Mouse (Mus musculus) lung, embryonic 16.5 days (tissue): ENCODE results near the gene Pamr1. TPM values are rescaled to one million over a fixed set of nuclear protein-coding genes. Genes with fewer than 3 reads are reported as not detected.

ENCODE experiments used
- ATAC-seq: fragments of 200-750 bp; cut with Nextera tagmentation; 2 replicates; pipeline ENCODE4 v1.8.0; 2017; ENCODE audit warnings: low read depth, mild to moderate bottlenecking, moderate library complexity
- H3K27ac ChIP-seq: fragments of 300-500 bp; sonication (generic); 2 replicates; pipeline ENCODE4 v1.5.1; 2014; ENCODE audit warnings: mild to moderate bottlenecking, control low read depth, low read length
- H3K27me3 ChIP-seq: fragments of 300-500 bp; sonication (generic); 2 replicates; pipeline ENCODE4 v1.6.1; 2014; ENCODE audit warnings: low read depth, low read length, mixed read lengths; ENCODE audit not compliant: control insufficient read depth, insufficient read depth
- H3K36me3 ChIP-seq: fragments of 300-500 bp; sonication (generic); 2 replicates; pipeline ENCODE4 v1.6.1; 2014; ENCODE audit warnings: low read length; ENCODE audit not compliant: control insufficient read depth, insufficient read depth
- H3K4me1 ChIP-seq: fragments of 300-500 bp; sonication (generic); replicated peaks from 2 replicates; pipeline ENCODE4 v1.6.1; 2014; ENCODE audit warnings: low read length, mixed read lengths; ENCODE audit not compliant: control insufficient read depth, insufficient read depth
- H3K4me2 ChIP-seq: fragments of 300-500 bp; sonication (generic); 2 replicates; pipeline ENCODE4 v1.6.1; 2014; ENCODE audit warnings: low read depth, low read length, control low read depth
- H3K4me3 ChIP-seq: fragments of 300-500 bp; sonication (generic); 2 replicates; pipeline ENCODE4 v1.5.1; 2014; ENCODE audit warnings: mild to moderate bottlenecking, low read length, control low read depth
- H3K9ac ChIP-seq: fragments of 300-500 bp; sonication (generic); 2 replicates; pipeline ENCODE4 v1.6.1; 2014; ENCODE audit warnings: low read length, control low read depth
- H3K9me3 ChIP-seq: fragments of 300-500 bp; sonication (generic); 2 replicates; pipeline ENCODE4 v1.6.1; 2016; ENCODE audit warnings: low read length; ENCODE audit not compliant: control insufficient read depth
- WGBS: fragments of 180-500 bp; shearing (Covaris S2); extraction: QIAGEN DNeasy Blood & Tissue Kit; methylation state at CpG from one replicate; pipeline ENCODE4 v1.1.7; 2014; 5-methylcytosine and 5-hydroxymethylcytosine counted together
- polyA plus RNA-seq: library from polyadenylated mRNA; unstranded; fragments of >200 nt; fragmentation: Nextera tagmentation; extraction: Ambion mirVana; gene quantifications from 2 replicates; pipeline ENCODE4 v1.2.1, GENCODE M21; 2015

Gene Pamr1
- polyA plus RNA-seq, 1 experiment from 2014 or later: 19.5 TPM

- no peak for ATAC-seq
- no peaks in the 10 kb centered on the region for H3K4me1 ChIP-seq
- no peak overlapping the region for H3K27ac ChIP-seq
- no peaks in the 10 kb centered on the region for H3K27me3 ChIP-seq
- no peak overlapping the region for H3K4me2 ChIP-seq
- 82% methylated on average over 1 of the region's 1 CpGs for WGBS
- H3K4me3 ChIP-seq: no peak overlapping the region
- no peak overlapping the region for H3K9ac ChIP-seq
- no peaks in the 10 kb centered on the region for H3K9me3 ChIP-seq
- H3K36me3 ChIP-seq: no peaks in the 10 kb centered on the region
Measured at GRCm38 (mm10) chr2:102624538-102624937, 74.7 kb downstream of the Pamr1 start.

GRCm38 (mm10) chr2:102632361-102632760 is 82.5 kb downstream of the Pamr1 start:
- Histone ChIP-seq H3K4me2 (no peak overlapping the region), H3K27ac (no peak overlapping the region), H3K27me3 (no peaks in the 10 kb centered on the region), H3K9ac (no peak overlapping the region), H3K36me3 (no peaks in the 10 kb centered on the region), H3K4me1 (no peaks in the 10 kb centered on the region), H3K9me3 (no peaks in the 10 kb centered on the region), H3K4me3 (no peak overlapping the region)
- WGBS: 71% methylated on average over 4 of the region's 4 CpGs
- no peak for ATAC-seq

GRCm38 (mm10) chr2:102634010-102634409 is 84.2 kb downstream of the Pamr1 start:
- Histone ChIP-seq H3K9me3 (no peaks in the 10 kb centered on the region), H3K4me2 (no peak overlapping the region), H3K4me3 (no peak overlapping the region), H3K27me3 (no peaks in the 10 kb centered on the region), H3K27ac (no peak overlapping the region), H3K9ac (no peak overlapping the region), H3K36me3 (no peaks in the 10 kb centered on the region), H3K4me1 (no peaks in the 10 kb centered on the region)
- 85% methylated on average over 1 of the region's 1 CpGs for WGBS
- ATAC-seq: no peak

GRCm38 (mm10) chr2:102635523-102636060 is 85.8 kb downstream of the Pamr1 start:
- Histone ChIP-seq H3K36me3 (no peaks in the 10 kb centered on the region), H3K9ac (no peak overlapping the region), H3K4me1 (no peaks in the 10 kb centered on the region), H3K27me3 (no peaks in the 10 kb centered on the region), H3K4me3 (no peak overlapping the region), H3K9me3 (no peaks in the 10 kb centered on the region), H3K4me2 (no peak overlapping the region), H3K27ac (no peak overlapping the region)
- 55% methylated on average over 3 of the region's 3 CpGs for WGBS
- peak; percentile 28; the same call in 1 of the 2 replicates for ATAC-seq

- 86% methylated on average over 7 of the region's 7 CpGs for WGBS
- ATAC-seq: no peak
- Histone ChIP-seq H3K4me2 (no peak overlapping the region), H3K9me3 (no peaks in the 10 kb centered on the region), H3K36me3 (no peaks in the 10 kb centered on the region), H3K9ac (no peak overlapping the region), H3K4me1 (no peaks in the 10 kb centered on the region), H3K4me3 (no peak overlapping the region), H3K27me3 (no peaks in the 10 kb centered on the region), H3K27ac (no peak overlapping the region)
Measured at GRCm38 (mm10) chr2:102636116-102636600, 86.3 kb downstream of the Pamr1 start.

GRCm38 (mm10) chr2:102638140-102638539 is 88.3 kb downstream of the Pamr1 start:
- H3K27me3 ChIP-seq: no peaks in the 10 kb centered on the region
- H3K4me1 ChIP-seq: no peaks in the 10 kb centered on the region
- H3K36me3 ChIP-seq: no peaks in the 10 kb centered on the region
- no peak overlapping the region for H3K9ac ChIP-seq
- no peak overlapping the region for H3K4me2 ChIP-seq
- no peaks in the 10 kb centered on the region for H3K9me3 ChIP-seq
- ATAC-seq: no peak
- WGBS: 65% methylated on average over 5 of the region's 5 CpGs
- H3K27ac ChIP-seq: no peak overlapping the region
- H3K4me3 ChIP-seq: no peak overlapping the region

GRCm38 (mm10) chr2:102638690-102639089 is 88.9 kb downstream of the Pamr1 start:
- Histone ChIP-seq H3K4me1 (no peaks in the 10 kb centered on the region), H3K27ac (no peak overlapping the region), H3K4me2 (no peak overlapping the region), H3K27me3 (no peaks in the 10 kb centered on the region), H3K9me3 (no peaks in the 10 kb centered on the region), H3K36me3 (no peaks in the 10 kb centered on the region), H3K4me3 (no peak overlapping the region), H3K9ac (no peak overlapping the region)
- WGBS: 14% methylated on average over 2 of the region's 2 CpGs
- ATAC-seq: no peak

- H3K4me3 ChIP-seq: no peak overlapping the region
- H3K27me3 ChIP-seq: no peaks in the 10 kb centered on the region
- H3K9me3 ChIP-seq: no peaks in the 10 kb centered on the region
- no peak for ATAC-seq
- no peak overlapping the region for H3K4me2 ChIP-seq
- no peak overlapping the region for H3K9ac ChIP-seq
- H3K27ac ChIP-seq: no peak overlapping the region
- WGBS: 73% methylated on average over 10 of the region's 10 CpGs
- H3K4me1 ChIP-seq: no peaks in the 10 kb centered on the region
- no peaks in the 10 kb centered on the region for H3K36me3 ChIP-seq
Measured at GRCm38 (mm10) chr2:102648845-102649500, 99.2 kb downstream of the Pamr1 start.

- Histone ChIP-seq H3K9ac (no peak overlapping the region), H3K9me3 (no peaks in the 10 kb centered on the region), H3K36me3 (no peaks in the 10 kb centered on the region), H3K4me1 (no peaks in the 10 kb centered on the region), H3K27ac (no peak overlapping the region), H3K27me3 (no peaks in the 10 kb centered on the region), H3K4me2 (no peak overlapping the region), H3K4me3 (no peak overlapping the region)
- whole genome bisulfite sequencing: 56% methylated on average over 4 of the region's 4 CpGs
- no peak for ATAC-seq
Measured at GRCm38 (mm10) chr2:102650322-102650721, 100.5 kb downstream of the Pamr1 start.
